Mouse (Mus musculus): Measurements from ENCODE around the gene Fxyd6. TPM values are rescaled to one million over a fixed set of nuclear protein-coding genes. Genes with fewer than 3 reads are reported as not detected.

Gene Fxyd6
- polyA plus RNA-seq, 1 experiment from 2014 or later: 3.6 TPM

GRCm38 (mm10) chr9:45411803-45412202, 41.8 kb downstream of the Fxyd6 start:
- DNase-seq (ENCODE audit: low spot score): peak; percentile 59

- DNase-seq (ENCODE audit: low spot score): peak; percentile 86
Measured at GRCm38 (mm10) chr9:45412287-45412686, 42.3 kb downstream of the Fxyd6 start.

GRCm38 (mm10) chr9:45412700-45413477, 42.9 kb downstream of the Fxyd6 start:
- DNase-seq (ENCODE audit: low spot score): no peak

- peak; percentile 47 for DNase-seq (ENCODE audit: low spot score)
Measured at GRCm38 (mm10) chr9:45413478-45414140, 43.6 kb downstream of the Fxyd6 start.

- DNase-seq (ENCODE audit: low spot score): peak; percentile 10
Measured at GRCm38 (mm10) chr9:45415912-45416311, 45.9 kb downstream of the Fxyd6 start.

- DNase-seq (ENCODE audit: low spot score): peak; percentile 75
Measured at GRCm38 (mm10) chr9:45417245-45417644, 47.3 kb downstream of the Fxyd6 start.

GRCm38 (mm10) chr9:45418252-45418651, 48.3 kb downstream of the Fxyd6 start:
- no peak for DNase-seq (ENCODE audit: low spot score)

- DNase-seq (ENCODE audit: low spot score): peak; percentile 33
Measured at GRCm38 (mm10) chr9:45421209-45421608, 51.2 kb downstream of the Fxyd6 start.

GRCm38 (mm10) chr9:45422761-45423298, 52.8 kb downstream of the Fxyd6 start:
- no peak for DNase-seq (ENCODE audit: low spot score)

- DNase-seq (ENCODE audit: low spot score): no peak
Measured at GRCm38 (mm10) chr9:45426456-45426855, 56.5 kb downstream of the Fxyd6 start, which contains the start of gene Dscaml1. Gene Dscaml1 (plus strand): TSS chr9:45426628.

GRCm38 (mm10) chr9:45429392-45429791, 59.4 kb downstream of the Fxyd6 start:
- no peak for DNase-seq (ENCODE audit: low spot score)

GRCm38 (mm10) chr9:45429951-45430697, 60.1 kb downstream of the Fxyd6 start:
- no peak for DNase-seq (ENCODE audit: low spot score)

GRCm38 (mm10) chr9:45430698-45430959, 60.6 kb downstream of the Fxyd6 start:
- DNase-seq (ENCODE audit: low spot score): no peak

GRCm38 (mm10) chr9:45431150-45431549, 61.2 kb downstream of the Fxyd6 start:
- no peak for DNase-seq (ENCODE audit: low spot score)

GRCm38 (mm10) chr9:45432639-45433038, 62.7 kb downstream of the Fxyd6 start:
- DNase-seq (ENCODE audit: low spot score): no peak

- DNase-seq (ENCODE audit: low spot score): no peak
Measured at GRCm38 (mm10) chr9:45433119-45433518, 63.1 kb downstream of the Fxyd6 start.

GRCm38 (mm10) chr9:45434171-45434570, 64.2 kb downstream of the Fxyd6 start:
- no peak for DNase-seq (ENCODE audit: low spot score)

GRCm38 (mm10) chr9:45439025-45439424, 69.0 kb downstream of the Fxyd6 start:
- no peak for DNase-seq (ENCODE audit: low spot score)

- no peak for DNase-seq (ENCODE audit: low spot score)
Measured at GRCm38 (mm10) chr9:45440083-45440784, 70.2 kb downstream of the Fxyd6 start.

GRCm38 (mm10) chr9:45444251-45444798, 74.3 kb downstream of the Fxyd6 start:
- DNase-seq (ENCODE audit: low spot score): no peak
